ENCODE assay signal across 32 mouse cellular contexts in genomic region chr12:107876237-107876636, GRCm38 (mm10).
DNase-seq lines count a peak whose midpoint lies in the region; ATAC-seq and TF ChIP-seq lines count a peak whose summit lies in the region.
"Had no signal": no experiment of that assay in that cellular context is flagged by ENCODE, and none has a peak within 500 bp of the region (broad histone marks: within the 10 kb centered on the region; RNA-seq: fewer than 3 reads in every experiment).

No protein-coding gene starts in this region.

- no peak overlapping the region for H3K9ac ChIP-seq in heart, embryonic 11.5 days (ENCODE audit: low read depth, low read length)
- H3K9ac ChIP-seq in embryonic facial prominence, embryonic 15.5 days = no peak overlapping the region
- no peak overlapping the region for H3K9ac ChIP-seq in forebrain, postnatal 0 days
- H3K9ac ChIP-seq: heart, embryonic 12.5 days; hindbrain, embryonic 13.5 days; liver, embryonic 13.5 days; midbrain, embryonic 13.5 days; neural tube, embryonic 15.5 days had no signal

- H3K27ac ChIP-seq in heart, embryonic 11.5 days (ENCODE audit: low read depth, low read length) = no peak overlapping the region
- peak overlapping the region; percentile 55 for H3K27ac ChIP-seq in embryonic facial prominence, embryonic 15.5 days (replicated peaks)
- no peak overlapping the region for H3K27ac ChIP-seq in forebrain, postnatal 0 days (ENCODE audit: low read depth, low read length)
- H3K27ac ChIP-seq: hindbrain, embryonic 13.5 days; kidney, postnatal 0 days; liver, embryonic 13.5 days; midbrain, embryonic 13.5 days; neural tube, embryonic 15.5 days; stomach, postnatal 0 days had no signal

- H3K4me3 ChIP-seq in heart, embryonic 11.5 days (ENCODE audit: low read depth, low read length) = no peak overlapping the region
- H3K4me3 ChIP-seq in embryonic facial prominence, embryonic 15.5 days (replicated peaks) = no peak overlapping the region
- H3K4me3 ChIP-seq in forebrain, postnatal 0 days (ENCODE audit: low read depth, low read length) = no peak overlapping the region
- H3K4me3 ChIP-seq: erythroblast, embryonic 14.5 days; heart, embryonic 12.5 days; hindbrain, embryonic 13.5 days; liver, embryonic 13.5 days; megakaryocyte, embryonic 14.5 days; midbrain, embryonic 13.5 days; neural tube, embryonic 15.5 days had no signal

- ATAC-seq in heart, embryonic 11.5 days (replicated peaks; ENCODE audit: insufficient number of reproducible peaks, low FRiP score, low TSS enrichment) = no peak
- ATAC-seq in embryonic facial prominence, embryonic 15.5 days (ENCODE audit: insufficient number of reproducible peaks, low FRiP score, low TSS enrichment, low read depth) = no peak
- ATAC-seq in forebrain, postnatal 0 days = no peak
- ATAC-seq: CD4-positive, CD25-positive, alpha-beta regulatory T cell, adult 4 months; intestine, embryonic 16.5 days; lung, postnatal 0 days; midbrain, embryonic 13.5 days had no signal

- WGBS in heart, embryonic 11.5 days (ENCODE audit: insufficient replicate concordance) = 86% methylated on average over 9 of the region's 9 CpGs
- 43% methylated on average over 9 of the region's 9 CpGs for WGBS in embryonic facial prominence, embryonic 15.5 days
- 53% methylated on average over 9 of the region's 9 CpGs for WGBS in forebrain, postnatal 0 days

- no peak for TF ChIP-seq CTCF in forebrain, postnatal 0 days (IDR thresholded peaks at IDR 0.05; ENCODE audit: low read depth)

- no peak overlapping the region for H3K4me2 ChIP-seq in heart, embryonic 11.5 days
- no peak overlapping the region for H3K4me2 ChIP-seq in embryonic facial prominence, embryonic 15.5 days (replicated peaks)
- H3K4me2 ChIP-seq in forebrain, postnatal 0 days (ENCODE audit: low read depth) = no peak overlapping the region
- H3K4me2 ChIP-seq: heart, embryonic 12.5 days; hindbrain, embryonic 13.5 days; liver, embryonic 13.5 days; midbrain, embryonic 13.5 days; neural tube, embryonic 15.5 days had no signal

- no peaks in the 10 kb centered on the region for H3K36me3 ChIP-seq in heart, embryonic 11.5 days (ENCODE audit: control insufficient read depth, insufficient read depth, low read length)
- no peaks in the 10 kb centered on the region for H3K36me3 ChIP-seq in embryonic facial prominence, embryonic 15.5 days
- no peaks in the 10 kb centered on the region for H3K36me3 ChIP-seq in forebrain, postnatal 0 days (ENCODE audit: insufficient read depth)
- H3K36me3 ChIP-seq: heart, embryonic 12.5 days; hindbrain, embryonic 13.5 days; liver, embryonic 13.5 days; midbrain, embryonic 13.5 days; neural tube, embryonic 15.5 days had no signal

- H3K4me1 ChIP-seq in heart, embryonic 11.5 days (ENCODE audit: control insufficient read depth, insufficient read depth, low read length) = no peaks in the 10 kb centered on the region
- peaks cover 35% of the 10 kb centered on the region for H3K4me1 ChIP-seq in embryonic facial prominence, embryonic 15.5 days
- peaks cover 2% of the 10 kb centered on the region; the same call in 1 of the 2 replicates for H3K4me1 ChIP-seq in forebrain, postnatal 0 days (ENCODE audit: insufficient read depth)
- H3K4me1 ChIP-seq: heart, embryonic 12.5 days; hindbrain, embryonic 13.5 days; liver, embryonic 13.5 days; megakaryocyte, embryonic 14.5 days; midbrain, embryonic 13.5 days had no signal

- H3K27me3 ChIP-seq in heart, embryonic 11.5 days (ENCODE audit: control insufficient read depth, insufficient read depth, low read length) = no peaks in the 10 kb centered on the region
- H3K27me3 ChIP-seq in embryonic facial prominence, embryonic 15.5 days = no peaks in the 10 kb centered on the region
- no peaks in the 10 kb centered on the region for H3K27me3 ChIP-seq in forebrain, postnatal 0 days (ENCODE audit: insufficient read depth, low read length)
- H3K27me3 ChIP-seq: heart, embryonic 12.5 days; hindbrain, embryonic 13.5 days; liver, embryonic 13.5 days; megakaryocyte, embryonic 14.5 days; midbrain, embryonic 13.5 days; neural tube, embryonic 15.5 days had no signal

- peak; percentile 21 for DNase-seq in heart, adult 11 months
- peak; percentile 45 for DNase-seq in forebrain, postnatal 0 days
- DNase-seq in c-Kit-positive CD71-positive TER-119-positive erythroid progenitor cells, embryonic 14.5 days (ENCODE audit: low spot score) = no peak
- DNase-seq in spleen, postnatal 14 days (ENCODE audit: low spot score in 2 of 2) = no peak
- DNase-seq in right cerebral cortex, postnatal 4 days = no peak
- DNase-seq: adrenal gland, postnatal 25 days; cerebellum, adult 2 months; cerebellum, postnatal 25 days; gastrocnemius, postnatal 25 days; heart, adult 18-20 months; heart, postnatal 4 days; kidney, adult 8-10 months; kidney, postnatal 4 days; left cerebral cortex, postnatal 4 days; liver, embryonic 13.5 days; lung, adult 18-20 months; right cerebral cortex, postnatal 25 days; spleen, adult 18-20 months; thymus, adult 18-20 months had no signal

- H3K9me3 ChIP-seq in heart, embryonic 11.5 days (replicated peaks; ENCODE audit: control insufficient read depth, low read length) = 0 out of 2 replicates have a peak, but pooled peaks cover 2% of the 10 kb centered on the region
- no peaks in the 10 kb centered on the region for H3K9me3 ChIP-seq in embryonic facial prominence, embryonic 15.5 days (replicated peaks)
- H3K9me3 ChIP-seq in forebrain, postnatal 0 days (ENCODE audit: low read length) = no peaks in the 10 kb centered on the region
- H3K9me3 ChIP-seq: neural tube, embryonic 15.5 days had no signal

Comparison
In these comparisons a context has a peak if more than half of its experiments do, and no peak if none do; other contexts are left out.
1. DNase-seq: peak in heart, adult 11 months (single experiment) and forebrain, postnatal 0 days (single experiment); none in c-Kit-positive CD71-positive TER-119-positive erythroid progenitor cells, embryonic 14.5 days (single experiment), spleen, postnatal 14 days (0 of 2) and right cerebral cortex, postnatal 4 days (single experiment).